Mouse (Mus musculus) limb, embryonic 14.5 days (tissue): ENCODE results near the gene Abca5. TPM values are rescaled to one million over a fixed set of nuclear protein-coding genes. Genes with fewer than 3 reads are reported as not detected.
A peak's percentile ranks its signal among the peaks of the same experiment; 100 is the strongest.

Experiments
- ATAC-seq: fragments of 200-750 bp; cut with Nextera tagmentation; 2 replicates; pipeline ENCODE4 v1.8.0; 2017; ENCODE audit warnings: low read depth, moderate number of reproducible peaks, moderate TSS enrichment; ENCODE audit not compliant: low FRiP score
- DNase-seq: peaks from one replicate; pipeline ENCODE4 v3.0.0-alpha.2; 2015; ENCODE audit warnings: low spot score
- H3K27ac ChIP-seq: fragments of 300-500 bp; sonication (generic); replicated peaks from 2 replicates; pipeline ENCODE4 v1.5.1; 2014; ENCODE audit warnings: low read depth, mild to moderate bottlenecking, low read length, moderate library complexity, mixed read lengths
- H3K27me3 ChIP-seq: fragments of 300-500 bp; sonication (generic); 2 replicates; pipeline ENCODE4 v1.6.1; 2014; ENCODE audit warnings: low read length, mixed read lengths; ENCODE audit not compliant: control insufficient read depth, insufficient read depth
- H3K36me3 ChIP-seq: fragments of 300-500 bp; sonication (generic); 2 replicates; pipeline ENCODE4 v1.6.1; 2014; ENCODE audit warnings: mild to moderate bottlenecking, low read length, moderate library complexity, mixed read lengths; ENCODE audit not compliant: control insufficient read depth, insufficient read depth
- H3K4me1 ChIP-seq: fragments of 300-500 bp; sonication (generic); 2 replicates; pipeline ENCODE4 v1.6.1; 2014; ENCODE audit warnings: antibody characterized with exemption, low read length, mixed read lengths; ENCODE audit not compliant: control insufficient read depth, insufficient read depth
- H3K4me2 ChIP-seq: fragments of 300-500 bp; sonication (generic); replicated peaks from 2 replicates; pipeline ENCODE4 v1.6.1; 2014; ENCODE audit warnings: low read depth, mild to moderate bottlenecking, low read length, moderate library complexity; ENCODE audit not compliant: severe bottlenecking
- H3K4me3 ChIP-seq: fragments of 300-500 bp; sonication (generic); replicated peaks from 2 replicates; pipeline ENCODE4 v1.5.1; 2014; ENCODE audit warnings: low read length
- H3K9ac ChIP-seq: fragments of 300-500 bp; sonication (generic); 2 replicates; pipeline ENCODE4 v1.6.1; 2014; ENCODE audit warnings: mild to moderate bottlenecking, low read depth, low read length, moderate library complexity; ENCODE audit not compliant: severe bottlenecking
- H3K9me3 ChIP-seq: fragments of 300-500 bp; sonication (generic); 2 replicates; pipeline ENCODE4 v1.6.1; 2016; ENCODE audit warnings: low read length; ENCODE audit not compliant: control insufficient read depth
- POLR2A ChIP-seq: fragments of 200-500 bp; IDR thresholded peaks from 2 replicates; pipeline ENCODE4 v1.8.0; 2012; ENCODE audit warnings: inconsistent platforms, mild to moderate bottlenecking, moderate library complexity, borderline replicate concordance; ENCODE audit not compliant: insufficient read depth, insufficient read length; ENCODE audit errors: extremely low read depth
- WGBS: fragments of 180-500 bp; shearing (Covaris S2); extraction: QIAGEN DNeasy Blood & Tissue Kit; methylation state at CpG from one replicate; pipeline ENCODE4 v1.1.7; 2014; 5-methylcytosine and 5-hydroxymethylcytosine counted together
- polyA plus RNA-seq, 2 experiments: library from polyadenylated mRNA; depleted of rRNA in 1 of 2; stranded (reverse) in 1 of 2; unstranded in 1 of 2; fragments of >200 nt; fragmentation: Nextera tagmentation in 1 of 2; extraction: Ambion mirVana in 1 of 2; gene quantifications; 2 replicates each; pipeline versions ENCODE4 v1.2.1 to v1.2.3; 2012 to 2014

The Abca5 gene
- polyA plus RNA-seq, 2 experiments, result 4.7 to 9.7 TPM

GRCm38 (mm10) chr11:110266757-110267156, 70.8 kb downstream of the Abca5 start:
- H3K9me3 ChIP-seq, result no peaks in the 10 kb centered on the region
- H3K4me3 ChIP-seq, result no peak overlapping the region
- no peaks in the 10 kb centered on the region for H3K36me3 ChIP-seq
- H3K4me2 ChIP-seq, result no peak overlapping the region
- no peaks in the 10 kb centered on the region for H3K27me3 ChIP-seq
- no peaks in the 10 kb centered on the region for H3K4me1 ChIP-seq
- H3K27ac ChIP-seq, result no peak overlapping the region
- 82% methylated on average over 11 of the region's 11 CpGs for WGBS
- no peak for DNase-seq
- ATAC-seq, result no peak
- H3K9ac ChIP-seq, result no peak overlapping the region
- no peak for TF ChIP-seq POLR2A

- no peaks in the 10 kb centered on the region for H3K27me3 ChIP-seq
- WGBS, result 74% methylated on average over 3 of the region's 3 CpGs
- no peak for DNase-seq
These were observed 75.6 kb downstream of the Abca5 start for GRCm38 (mm10) chr11:110261867-110262266.

DNA sequence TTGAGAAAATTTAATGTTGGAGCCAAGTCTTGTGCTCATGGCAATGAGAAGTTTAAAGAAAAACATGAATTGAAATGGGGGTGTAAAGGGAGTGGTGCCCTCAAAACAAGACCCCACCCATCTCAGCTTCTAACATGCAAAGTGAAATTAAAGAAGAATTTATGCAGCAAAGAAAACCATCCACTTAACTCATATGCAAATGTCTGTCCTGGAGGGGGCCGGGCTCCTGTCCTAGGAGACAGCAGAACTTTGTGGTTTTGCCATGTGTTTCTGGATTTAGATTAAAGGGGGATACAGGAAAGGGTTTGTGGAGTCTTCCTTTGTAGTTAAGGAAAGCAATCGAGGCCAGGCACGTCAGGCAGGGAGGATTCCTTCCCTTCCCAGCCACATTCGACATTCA, 79.6 kb downstream of the Abca5 start:
- no peaks in the 10 kb centered on the region for H3K27me3 ChIP-seq
- H3K36me3 ChIP-seq, result no peaks in the 10 kb centered on the region
- no peak overlapping the region for H3K27ac ChIP-seq
- TF ChIP-seq POLR2A, result no peak
- no peak overlapping the region for H3K4me2 ChIP-seq
- H3K4me3 ChIP-seq, result no peak overlapping the region
- H3K4me1 ChIP-seq, result no peaks in the 10 kb centered on the region
- ATAC-seq, result no peak
- no peak for DNase-seq
- WGBS, result 53% methylated on average over 4 of the region's 4 CpGs
- peaks cover 5% of the 10 kb centered on the region; the same call in 1 of the 2 replicates for H3K9me3 ChIP-seq
- no peak overlapping the region for H3K9ac ChIP-seq

More at GRCm38 (mm10) chr11:110261867-110262266, 75.6 kb downstream of the Abca5 start:
- H3K27ac ChIP-seq, result no peak overlapping the region
- no peak overlapping the region for H3K9ac ChIP-seq
- H3K4me3 ChIP-seq, result no peak overlapping the region
- TF ChIP-seq POLR2A, result no peak
- H3K9me3 ChIP-seq, result peaks cover 5% of the 10 kb centered on the region; the same call in 1 of the 2 replicates
- no peaks in the 10 kb centered on the region for H3K36me3 ChIP-seq
- ATAC-seq, result no peak
- H3K4me2 ChIP-seq, result no peak overlapping the region
- no peaks in the 10 kb centered on the region for H3K4me1 ChIP-seq

GRCm38 (mm10) chr11:110257061-110257460, 80.5 kb downstream of the Abca5 start:
- no peaks in the 10 kb centered on the region for H3K27me3 ChIP-seq
- no peak overlapping the region for H3K4me2 ChIP-seq
- H3K9ac ChIP-seq, result no peak overlapping the region
- DNase-seq, result no peak
- H3K27ac ChIP-seq, result no peak overlapping the region
- WGBS, result 91% methylated on average over 4 of the region's 4 CpGs
- H3K36me3 ChIP-seq, result no peaks in the 10 kb centered on the region
- peaks cover 5% of the 10 kb centered on the region; the same call in 1 of the 2 replicates for H3K9me3 ChIP-seq
- H3K4me3 ChIP-seq, result no peak overlapping the region
- no peak for ATAC-seq
- TF ChIP-seq POLR2A, result no peak
- no peaks in the 10 kb centered on the region for H3K4me1 ChIP-seq

DNA sequence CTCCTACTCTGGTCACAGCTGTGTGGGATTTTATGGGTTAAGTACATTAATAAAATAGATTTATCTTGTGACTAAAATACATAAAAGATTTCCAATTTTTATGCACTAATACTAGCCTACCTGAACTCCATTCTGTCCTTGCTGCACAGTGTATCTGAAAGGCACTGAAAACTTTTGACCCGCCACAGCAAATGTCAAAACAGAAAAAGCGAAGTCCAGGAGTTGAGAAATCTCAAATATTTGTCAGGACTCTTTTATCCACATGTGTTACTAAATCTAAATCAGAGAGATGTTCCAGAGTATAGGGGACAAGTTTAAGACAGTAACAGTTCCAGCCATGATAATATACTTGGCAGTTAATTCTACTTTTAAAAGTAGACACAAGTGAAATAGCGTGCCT, 85.3 kb downstream of the Abca5 start:
- H3K4me2 ChIP-seq, result no peak overlapping the region
- no peak for TF ChIP-seq POLR2A
- DNase-seq, result no peak
- H3K4me3 ChIP-seq, result no peak overlapping the region
- H3K9me3 ChIP-seq, result no peaks in the 10 kb centered on the region
- no peak overlapping the region for H3K9ac ChIP-seq
- WGBS, result 83% methylated on average over 3 of the region's 3 CpGs
- H3K4me1 ChIP-seq, result no peaks in the 10 kb centered on the region
- H3K27me3 ChIP-seq, result no peaks in the 10 kb centered on the region
- H3K27ac ChIP-seq, result no peak overlapping the region
- H3K36me3 ChIP-seq, result no peaks in the 10 kb centered on the region
- no peak for ATAC-seq

- DNase-seq, result no peak
- Histone ChIP-seq H3K4me1 (no peaks in the 10 kb centered on the region), H3K9ac (0 out of 2 replicates have a peak within 1 kb of the TSS, but pooled peaks have one; percentile 34), H3K27me3 (no peaks in the 10 kb centered on the region), H3K36me3 (no peaks in the 10 kb centered on the region), H3K27ac (no peak within 1 kb of the TSS), H3K4me3 (peak within 1 kb of the TSS; percentile 19; the same call in 1 of the 2 replicates), H3K9me3 (no peaks in the 10 kb centered on the region), H3K4me2 (peak within 1 kb of the TSS; percentile 35; the same call in 1 of the 2 replicates)
- TF ChIP-seq POLR2A, result no peak
- 26% methylated on average over 8 of the region's 8 CpGs for WGBS
- no peak for ATAC-seq
These were observed 86.0 kb downstream of the Abca5 start, which contains the start of gene Abca6 for GRCm38 (mm10) chr11:110251534-110251933. TSS of gene Abca6 (minus strand) at chr11:110251776.
